Mouse (Mus musculus): Measurements from ENCODE around the gene Gm42421.

DNA sequence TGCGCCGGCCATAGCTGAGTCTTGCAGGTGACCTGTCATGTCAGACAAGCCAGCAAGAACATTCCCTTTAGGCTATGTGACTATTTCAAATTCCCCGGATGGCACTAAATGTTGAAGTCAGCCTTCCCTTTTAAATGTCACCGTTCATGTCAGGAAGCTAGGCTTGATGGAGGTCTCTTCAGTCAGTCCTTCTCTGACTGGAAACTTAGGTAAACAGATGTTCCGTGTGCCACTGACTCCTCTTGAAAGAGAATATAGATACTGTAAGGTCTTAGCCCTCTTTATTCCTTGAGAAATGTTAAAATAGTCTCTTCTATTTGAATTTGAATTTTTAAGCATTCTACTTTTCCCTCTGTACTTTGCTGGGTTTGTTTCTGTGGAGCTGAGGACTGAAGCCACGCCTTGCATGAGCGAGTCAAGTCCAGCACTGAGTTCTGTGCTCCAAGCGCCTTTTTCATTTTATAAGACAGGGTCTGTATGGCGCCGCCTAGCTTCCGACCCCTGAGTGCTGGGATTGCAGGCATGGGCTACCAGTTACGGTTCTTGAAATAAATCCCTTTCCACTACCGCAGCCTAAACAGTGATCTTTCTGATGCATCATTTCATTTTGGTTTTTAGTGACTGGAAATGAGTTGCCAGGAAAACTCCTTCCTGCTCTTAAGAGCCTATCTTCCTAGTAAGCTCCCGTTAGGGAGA, 30.2 kb upstream of the Gm42421 start, which contains the start of gene Ankrd61:
- TF ChIP-seq CTCF (IDR thresholded peaks at IDR 0.05; ENCODE audit: low read depth, low read length), result peak; percentile 54
- TF ChIP-seq EP300 (IDR thresholded peaks at IDR 0.05; ENCODE audit: insufficient read depth, low read depth, low read length), result no peak
